Mouse (Mus musculus) megakaryocyte, embryonic 14.5 days (primary cell): Measurements from ENCODE around the gene Dennd1a.

Experiments
- FLI1 ChIP-seq: IDR thresholded peaks from 2 replicates; pipeline ENCODE4 v1.6.1; 2012; ENCODE audit warnings: low read length, inconsistent platforms, mixed read lengths
- GATA1 ChIP-seq: IDR thresholded peaks from 3 replicates; pipeline ENCODE4 v1.6.1; 2012; ENCODE audit warnings: mixed read lengths, low read length, inconsistent platforms, borderline replicate concordance

DNA sequence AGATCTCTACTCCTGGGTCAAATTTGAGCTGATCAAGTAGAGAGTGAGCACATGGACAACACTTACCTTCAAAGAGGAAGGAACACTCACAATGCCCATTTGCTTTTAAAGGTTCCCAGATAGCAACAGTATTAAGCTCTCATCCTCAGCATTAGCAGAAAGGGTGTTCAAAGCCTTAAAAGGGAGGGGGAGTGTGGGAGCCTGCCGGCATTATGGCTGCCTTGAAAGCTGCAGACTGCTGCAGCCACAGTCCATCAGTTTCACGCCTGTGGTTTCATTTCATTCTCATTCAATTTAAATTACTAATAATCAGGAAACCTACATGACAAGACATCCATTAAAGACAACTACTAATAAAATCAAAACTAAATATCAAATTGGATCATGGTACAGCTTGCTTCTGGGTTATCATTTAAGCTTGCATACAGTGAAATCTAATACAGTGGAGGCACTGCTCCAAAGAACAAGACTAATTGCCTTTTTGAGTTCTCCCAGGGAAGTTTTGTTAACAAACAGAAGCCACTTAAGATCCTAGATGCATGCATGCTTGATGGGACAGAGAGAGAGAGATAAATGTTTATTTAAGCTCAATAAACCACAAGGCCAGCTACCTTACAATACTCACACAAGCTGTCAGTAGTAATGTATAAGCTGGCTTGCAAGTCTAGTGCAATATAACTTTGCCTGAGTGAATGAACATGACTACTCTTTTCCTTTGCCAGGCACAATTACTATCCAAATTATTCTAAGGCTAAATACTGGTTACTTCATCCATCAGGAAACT, 192.6 kb downstream of the Dennd1a start:
- TF ChIP-seq FLI1 (no peak), GATA1 (no peak)
